Mouse (Mus musculus): ENCODE results near the gene Hcn2.
A peak's percentile ranks its signal among the peaks of the same experiment; 100 is the strongest.

Hcn2 gene

DNA sequence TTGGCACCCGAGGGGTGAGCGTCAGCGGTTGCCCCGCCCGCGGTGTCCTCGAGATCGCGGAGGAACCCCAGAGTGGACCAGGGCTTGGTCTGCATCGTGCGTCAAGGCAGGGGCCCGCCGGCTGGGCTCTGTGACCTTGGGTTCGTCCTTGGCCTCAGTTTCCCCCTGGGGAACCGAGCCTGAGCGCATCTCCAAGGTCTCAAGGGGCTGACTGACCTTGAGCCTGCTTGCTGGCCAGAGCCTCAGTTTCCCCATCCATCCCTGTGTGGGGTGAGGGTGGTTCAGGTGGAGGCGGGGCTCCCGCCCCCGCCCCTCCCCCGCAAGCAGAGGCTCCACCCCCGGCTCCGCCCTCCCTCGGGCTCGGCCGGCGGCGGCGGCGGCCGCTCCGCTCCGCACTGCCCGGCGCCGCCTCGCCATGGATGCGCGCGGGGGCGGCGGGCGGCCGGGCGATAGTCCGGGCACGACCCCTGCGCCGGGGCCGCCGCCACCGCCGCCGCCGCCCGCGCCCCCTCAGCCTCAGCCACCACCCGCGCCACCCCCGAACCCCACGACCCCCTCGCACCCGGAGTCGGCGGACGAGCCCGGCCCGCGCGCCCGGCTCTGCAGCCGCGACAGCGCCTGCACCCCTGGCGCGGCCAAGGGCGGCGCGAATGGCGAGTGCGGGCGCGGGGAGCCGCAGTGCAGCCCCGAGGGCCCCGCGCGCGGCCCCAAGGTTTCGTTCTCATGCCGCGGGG is at the start of gene Hcn2:
Hcn2 (plus strand) TSS at position 381 of the 734 bp plus-strand sequence.
- no peak for DNase-seq (ENCODE audit: low spot score in 2 of 2)

DNA sequence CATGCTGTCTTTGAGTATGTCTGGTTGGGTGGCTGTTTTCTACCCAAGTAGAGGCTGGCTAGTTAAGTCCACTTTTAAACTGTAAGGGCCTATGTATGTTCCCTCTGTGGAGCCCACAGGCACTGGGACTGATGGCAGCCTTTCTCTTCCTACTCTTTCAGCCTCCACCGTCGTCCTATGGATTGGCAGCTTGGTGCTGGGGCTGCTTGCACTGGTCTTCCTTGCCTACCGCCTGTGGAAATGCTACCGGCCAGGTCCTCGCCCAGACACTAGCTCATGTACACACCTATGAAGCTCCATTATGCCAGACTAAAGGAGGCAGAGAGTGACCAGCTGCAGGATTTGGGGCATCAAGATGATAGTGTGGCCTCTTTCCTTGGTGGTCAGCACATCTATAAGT is 48.4 kb upstream of the Hcn2 start:
- no peak for DNase-seq (ENCODE audit: low spot score in 2 of 2)

DNA sequence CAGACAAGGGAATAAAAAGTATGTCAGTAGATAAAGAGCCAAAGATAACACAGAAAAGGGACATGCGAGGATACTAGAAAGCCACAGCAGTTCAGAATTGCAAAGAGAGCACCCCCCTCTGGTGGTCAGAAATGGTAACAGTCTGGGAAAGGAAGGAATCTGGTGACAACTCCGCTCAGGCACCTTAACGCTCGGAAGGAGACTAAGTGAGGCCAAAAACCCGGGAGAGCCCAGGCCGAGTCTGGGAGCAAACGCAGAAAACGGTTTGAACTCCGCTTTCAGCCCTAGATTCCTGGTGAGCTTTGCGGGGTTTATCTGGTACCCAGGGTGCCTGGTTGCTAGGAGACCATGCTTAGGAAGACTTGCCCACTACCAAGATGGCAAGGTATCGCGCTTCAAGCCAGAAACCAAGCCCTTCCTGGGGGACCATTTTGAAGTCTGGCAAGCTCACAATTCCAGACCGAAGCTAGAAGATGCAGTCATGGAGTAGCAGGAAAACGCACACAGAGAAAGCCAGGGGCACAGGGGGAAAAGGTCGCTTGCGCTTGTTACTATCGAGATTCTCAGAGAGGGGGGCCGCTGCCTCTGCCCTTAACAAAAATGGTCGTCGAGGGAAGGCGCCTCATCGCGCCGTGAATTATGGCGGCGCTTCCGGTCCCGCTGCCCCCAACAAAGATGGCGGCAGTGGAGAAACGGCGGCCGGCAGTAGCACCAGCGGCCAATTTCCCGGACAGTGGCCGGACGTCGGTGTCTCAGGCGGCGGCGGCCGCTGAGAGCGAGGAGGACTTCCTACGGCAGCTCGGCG is 47.5 kb upstream of the Hcn2 start, which contains the start of gene Tpgs1:
Tpgs1 (plus strand) TSS at position 599 of the 805 bp plus-strand sequence.
- peak; percentile 80 to 91 for DNase-seq (ENCODE audit: low spot score in 2 of 2)

DNA sequence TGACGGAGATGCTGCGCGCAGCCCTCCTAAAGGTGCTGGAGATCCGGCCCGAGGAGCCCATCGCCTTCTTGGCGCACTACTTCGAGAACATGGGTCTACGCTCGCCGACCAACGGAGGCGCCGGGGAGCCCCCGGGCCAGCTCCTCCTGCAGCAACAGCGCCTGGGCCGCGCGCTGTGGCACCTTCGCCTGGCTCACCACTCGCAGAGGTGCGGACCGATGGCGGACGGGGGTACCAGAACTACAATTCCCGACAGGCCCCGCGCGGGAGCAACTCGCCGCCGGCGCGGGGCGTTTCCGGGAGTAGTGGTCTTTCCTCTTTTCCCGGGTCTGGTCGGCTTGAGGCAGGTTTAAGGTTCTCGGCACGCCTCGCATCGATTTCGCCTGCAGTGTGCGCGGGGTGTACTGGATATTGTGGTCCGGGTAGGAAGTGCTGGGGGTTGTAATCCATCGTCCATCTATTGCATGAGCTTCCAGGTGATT is 46.8 kb upstream of the Hcn2 start:
- DNase-seq (ENCODE audit: low spot score in 2 of 2), result peak; percentile 67 to 77

DNA sequence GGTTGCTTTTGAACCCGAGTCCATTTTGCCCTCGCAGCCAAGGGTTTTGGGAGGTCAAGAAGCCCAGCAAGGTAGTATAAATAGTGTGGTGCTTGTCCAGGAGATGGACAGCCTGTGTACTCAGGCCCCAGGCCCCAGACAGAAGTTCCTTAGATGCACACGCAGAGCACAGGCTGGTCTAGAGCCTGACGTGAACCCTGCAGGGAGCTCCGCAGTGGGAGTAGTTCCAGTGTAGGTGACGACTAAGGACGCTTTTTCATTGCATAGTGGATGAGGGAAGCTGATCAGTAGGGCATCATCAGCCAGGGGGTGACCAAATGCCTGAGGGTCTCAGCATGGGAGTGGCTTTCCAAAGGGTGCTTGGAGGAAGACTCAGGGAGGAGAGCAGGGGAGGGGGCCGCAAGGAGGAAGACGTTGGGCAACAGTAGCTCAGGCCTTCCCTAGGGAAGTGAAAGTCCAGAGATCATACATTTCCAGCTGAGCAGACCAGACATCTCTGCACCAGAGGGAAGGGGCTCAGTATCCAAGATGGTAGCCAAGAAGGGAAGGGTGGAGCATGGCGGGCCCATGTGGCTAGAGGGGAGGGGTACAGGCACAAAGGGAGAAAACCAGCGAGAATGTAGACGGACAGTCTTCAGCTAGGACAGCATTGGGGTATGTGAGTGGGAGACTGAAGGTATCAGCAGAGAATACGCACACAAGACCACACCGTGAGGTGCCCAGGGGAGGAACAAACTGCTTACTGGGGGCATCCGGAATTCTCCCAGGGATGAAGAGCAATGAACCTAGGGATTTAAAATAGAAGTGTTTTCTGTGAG is 46.2 kb upstream of the Hcn2 start:
- DNase-seq (ENCODE audit: low spot score in 2 of 2), result no peak

DNA sequence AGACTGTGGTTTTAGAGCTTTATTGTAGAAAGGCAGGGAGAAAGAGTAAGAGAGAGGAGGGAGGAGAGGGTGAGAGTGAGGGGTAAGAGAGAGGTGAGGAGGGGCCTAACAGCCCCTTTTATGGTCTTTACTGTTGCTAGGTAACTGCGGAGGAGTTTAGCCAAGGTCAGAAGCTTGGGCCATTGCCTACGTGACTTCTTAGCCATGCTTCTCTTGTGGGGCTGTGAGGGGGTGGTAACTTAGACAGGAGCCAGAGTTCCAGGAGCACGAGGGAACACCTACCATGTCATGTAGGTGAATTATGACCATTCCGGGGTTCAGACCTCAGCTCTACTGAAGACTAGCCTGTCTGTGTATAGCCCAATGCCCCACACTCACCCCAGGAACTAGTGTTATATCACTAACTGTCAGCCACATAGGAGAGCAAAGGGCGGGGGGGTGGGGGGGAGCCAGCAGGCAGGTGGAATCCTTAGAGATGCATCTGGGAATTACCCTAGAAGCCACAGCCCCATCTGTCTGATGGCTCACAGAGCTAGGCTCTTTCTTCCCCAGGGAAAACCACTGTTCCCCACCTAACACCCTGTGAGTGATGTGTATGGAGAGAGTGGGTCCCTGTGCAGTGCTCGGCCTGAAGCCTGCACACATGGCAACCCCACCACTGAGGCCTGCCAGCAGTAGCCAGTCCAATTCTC is 44.9 kb upstream of the Hcn2 start:
- DNase-seq (ENCODE audit: low spot score in 2 of 2), result no peak

DNA sequence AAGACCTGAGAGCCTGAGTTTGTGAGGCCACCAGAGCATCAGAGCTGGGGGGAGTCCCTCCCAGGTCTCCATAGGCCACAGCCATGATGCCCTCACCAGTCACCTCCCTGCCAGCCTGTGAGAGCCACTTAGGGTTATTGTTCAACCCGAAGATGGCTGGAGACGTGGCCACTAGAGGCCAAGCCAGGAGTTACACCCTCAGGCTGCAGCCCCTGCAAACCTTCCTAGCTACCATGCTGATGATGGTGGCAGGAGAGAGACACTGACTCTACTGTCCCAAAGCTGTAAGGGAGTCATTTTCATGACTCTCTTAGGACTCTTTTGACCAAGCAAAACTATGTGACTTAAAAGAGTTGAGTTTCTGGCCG is 44.4 kb upstream of the Hcn2 start:
- no peak for DNase-seq (ENCODE audit: low spot score in 2 of 2)

DNA sequence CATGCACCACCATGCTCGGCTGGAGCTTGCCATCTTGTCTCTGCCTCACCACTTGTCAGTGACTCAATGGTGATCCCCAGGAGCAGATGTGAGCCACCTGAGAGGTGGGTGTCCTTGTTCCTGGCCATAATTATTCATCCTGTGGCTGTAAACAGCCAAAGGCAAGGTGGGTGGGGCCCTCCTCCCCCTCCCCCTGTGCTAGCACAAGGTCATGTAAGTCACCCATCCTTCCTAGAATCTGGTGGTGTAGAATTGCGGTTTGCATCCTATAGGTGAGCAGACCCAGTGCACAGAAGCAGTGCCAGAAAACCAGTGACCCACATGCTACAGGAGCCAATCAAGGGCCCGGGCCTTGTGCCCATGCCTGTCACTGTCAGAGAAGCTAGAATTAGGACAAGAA is 43.4 kb upstream of the Hcn2 start:
- DNase-seq (ENCODE audit: low spot score in 2 of 2), result no peak

DNA sequence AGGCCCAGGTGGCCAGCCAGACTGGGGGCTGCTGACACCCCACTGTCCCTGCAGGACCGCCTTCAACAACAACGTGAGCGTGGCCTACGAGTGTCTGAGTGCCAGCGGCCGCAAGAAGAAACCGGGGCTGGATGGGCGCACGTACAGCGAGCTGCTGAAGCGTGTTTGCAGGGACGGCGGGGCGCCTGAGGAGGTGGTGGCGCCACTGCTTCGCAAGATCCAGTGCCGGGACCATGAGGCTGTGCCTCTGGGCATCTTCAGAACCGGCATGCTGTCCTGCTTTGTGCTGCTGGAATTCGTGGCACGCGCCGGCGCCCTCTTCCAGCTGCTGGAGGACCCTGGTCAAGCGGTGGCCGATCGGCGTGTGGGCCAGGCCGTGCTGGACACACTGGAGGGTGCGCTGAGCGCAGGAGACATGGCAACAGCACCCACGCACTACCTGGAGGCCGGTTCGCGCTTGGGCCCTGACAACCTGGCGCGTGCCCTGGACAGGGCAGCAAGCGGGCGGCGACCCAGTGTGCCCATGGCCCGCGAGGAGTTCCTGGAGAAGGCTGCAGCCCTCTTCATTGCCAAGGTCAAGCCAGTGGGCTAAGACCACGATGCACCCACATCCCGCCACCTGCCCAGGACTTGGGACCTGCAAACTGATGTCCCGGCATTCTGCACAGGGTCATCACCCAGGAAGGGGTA is 40.9 kb upstream of the Hcn2 start:
- DNase-seq (ENCODE audit: low spot score in 2 of 2), result no peak

DNA sequence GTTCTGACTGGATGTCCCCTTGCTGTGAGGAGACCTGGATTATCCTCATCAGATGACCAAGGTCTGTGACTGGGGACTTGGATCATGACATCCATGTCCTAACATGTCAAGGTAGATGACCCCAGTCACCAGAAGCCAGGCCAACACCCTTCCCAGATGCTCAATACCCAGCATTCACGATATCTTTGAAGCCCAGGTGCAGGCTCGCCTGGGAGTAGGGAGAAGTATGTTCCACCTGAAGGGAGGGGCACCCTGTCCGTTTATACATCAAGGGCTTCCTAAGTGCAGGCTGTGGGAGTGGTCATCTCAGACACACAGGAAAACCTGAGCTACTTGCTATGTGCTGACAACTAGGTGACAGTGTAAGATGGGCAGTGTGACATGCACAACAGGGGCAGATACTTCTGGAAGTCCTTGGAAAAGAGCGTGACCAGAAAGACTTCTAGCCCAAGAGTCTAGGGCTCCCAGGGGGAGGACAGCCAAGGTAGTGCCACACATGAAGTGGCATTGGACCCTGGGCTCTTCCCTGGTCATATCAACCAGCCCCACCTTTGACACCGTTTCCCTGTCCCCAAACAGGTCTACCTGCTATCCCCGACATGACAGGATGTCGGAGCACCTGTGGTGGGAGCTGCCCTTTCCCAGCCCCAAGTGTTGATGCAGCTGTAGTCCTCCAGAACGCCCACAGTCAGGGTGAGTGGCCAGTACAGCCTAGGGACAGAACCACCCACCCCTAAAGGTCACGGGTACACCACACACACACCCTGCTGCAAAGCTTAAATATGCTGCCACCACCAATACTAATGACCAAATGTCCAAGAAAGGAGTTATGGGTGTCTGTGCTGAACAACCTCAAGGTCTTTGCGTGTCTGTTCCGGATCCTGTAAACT is 35.6 kb upstream of the Hcn2 start:
- no peak for DNase-seq (ENCODE audit: low spot score in 2 of 2)

DNA sequence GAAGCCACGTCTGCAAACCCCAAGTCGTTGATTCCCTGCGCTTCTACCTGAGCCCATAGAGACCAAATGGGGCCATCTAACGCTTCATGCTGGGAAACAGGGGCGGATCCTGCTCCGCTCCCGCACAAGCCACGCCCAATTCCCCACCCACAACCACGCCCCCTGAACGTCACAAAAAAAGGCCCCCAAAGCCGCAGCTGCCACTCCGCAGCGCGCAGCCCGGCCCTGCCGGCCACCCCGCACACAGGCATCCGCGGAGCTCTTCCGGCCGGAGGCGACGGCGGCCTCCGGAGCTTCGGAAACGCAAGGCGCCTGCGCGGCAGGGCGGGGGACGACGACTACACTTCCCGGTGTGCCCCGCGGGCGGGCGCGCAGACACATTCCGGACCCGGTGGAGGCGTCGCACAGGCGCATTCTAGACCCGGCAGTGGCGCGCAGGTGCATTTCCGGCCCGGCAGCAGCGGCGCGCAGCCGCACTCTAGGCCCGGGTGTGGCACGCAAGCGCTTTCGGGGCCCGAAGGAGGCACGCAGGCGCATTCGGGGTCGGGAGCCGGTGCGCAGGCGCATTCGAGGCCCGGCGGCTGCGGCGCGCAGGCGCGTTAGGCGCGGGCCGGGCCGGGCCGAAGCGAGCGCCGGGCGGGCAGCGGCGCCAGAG is 34.7 kb upstream of the Hcn2 start, which contains the start of gene Cdc34:
Cdc34 (plus strand) TSS at position 605 of the 655 bp plus-strand sequence.
- peak; percentile 97 to 99 for DNase-seq (ENCODE audit: low spot score in 2 of 2)

DNA sequence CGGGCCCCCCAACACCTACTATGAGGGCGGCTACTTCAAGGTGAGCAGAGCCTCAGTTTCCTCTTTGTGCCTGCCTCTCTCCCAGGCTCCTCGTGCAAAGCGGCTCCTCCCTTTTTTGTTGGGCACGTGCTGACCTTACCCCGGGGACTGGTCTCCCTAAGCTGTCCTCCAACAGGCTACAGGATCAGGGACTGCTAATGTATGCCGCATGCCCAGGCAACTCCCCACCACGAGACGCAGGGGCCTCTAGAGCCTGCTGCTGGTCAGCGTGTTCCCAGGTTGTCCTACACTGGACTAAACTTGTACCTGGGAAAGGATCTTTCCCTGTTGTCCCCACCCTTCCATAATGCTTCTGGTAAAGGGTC is 33.9 kb upstream of the Hcn2 start:
- DNase-seq (ENCODE audit: low spot score in 2 of 2), result no peak

DNA sequence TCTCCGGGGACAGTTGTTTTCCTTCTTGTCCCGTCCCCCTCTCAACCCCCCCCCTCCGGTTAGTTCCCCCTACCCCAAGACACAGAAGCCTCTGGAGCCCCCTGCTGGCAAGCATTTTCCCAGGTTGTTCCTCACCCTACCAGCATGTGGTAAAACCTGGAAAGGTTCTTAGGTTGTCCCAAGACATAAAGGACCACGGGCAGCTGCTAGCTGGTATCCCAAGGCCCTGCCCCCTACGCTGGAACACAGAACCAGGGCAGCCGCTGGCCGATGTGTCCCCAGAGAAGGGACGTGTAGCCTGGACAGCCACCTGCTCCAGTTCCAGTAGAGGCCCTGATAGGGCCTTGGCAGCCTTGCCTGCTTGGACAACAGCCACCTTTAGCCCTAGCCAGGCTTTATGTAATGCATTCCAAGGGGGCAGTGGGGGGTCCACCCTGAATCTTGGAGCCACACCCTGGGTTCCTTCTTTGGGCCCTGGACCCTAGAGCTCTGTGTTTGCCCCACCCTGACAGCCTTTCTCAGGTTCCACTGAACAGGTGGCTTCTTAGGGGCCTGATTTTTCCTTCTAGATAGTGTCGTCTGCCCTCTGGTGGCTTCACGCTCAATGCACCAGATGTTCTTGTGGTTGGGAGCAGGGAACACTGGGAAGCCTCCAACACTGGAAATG is 33.4 kb upstream of the Hcn2 start:
- DNase-seq (ENCODE audit: low spot score in 2 of 2), result no peak

DNA sequence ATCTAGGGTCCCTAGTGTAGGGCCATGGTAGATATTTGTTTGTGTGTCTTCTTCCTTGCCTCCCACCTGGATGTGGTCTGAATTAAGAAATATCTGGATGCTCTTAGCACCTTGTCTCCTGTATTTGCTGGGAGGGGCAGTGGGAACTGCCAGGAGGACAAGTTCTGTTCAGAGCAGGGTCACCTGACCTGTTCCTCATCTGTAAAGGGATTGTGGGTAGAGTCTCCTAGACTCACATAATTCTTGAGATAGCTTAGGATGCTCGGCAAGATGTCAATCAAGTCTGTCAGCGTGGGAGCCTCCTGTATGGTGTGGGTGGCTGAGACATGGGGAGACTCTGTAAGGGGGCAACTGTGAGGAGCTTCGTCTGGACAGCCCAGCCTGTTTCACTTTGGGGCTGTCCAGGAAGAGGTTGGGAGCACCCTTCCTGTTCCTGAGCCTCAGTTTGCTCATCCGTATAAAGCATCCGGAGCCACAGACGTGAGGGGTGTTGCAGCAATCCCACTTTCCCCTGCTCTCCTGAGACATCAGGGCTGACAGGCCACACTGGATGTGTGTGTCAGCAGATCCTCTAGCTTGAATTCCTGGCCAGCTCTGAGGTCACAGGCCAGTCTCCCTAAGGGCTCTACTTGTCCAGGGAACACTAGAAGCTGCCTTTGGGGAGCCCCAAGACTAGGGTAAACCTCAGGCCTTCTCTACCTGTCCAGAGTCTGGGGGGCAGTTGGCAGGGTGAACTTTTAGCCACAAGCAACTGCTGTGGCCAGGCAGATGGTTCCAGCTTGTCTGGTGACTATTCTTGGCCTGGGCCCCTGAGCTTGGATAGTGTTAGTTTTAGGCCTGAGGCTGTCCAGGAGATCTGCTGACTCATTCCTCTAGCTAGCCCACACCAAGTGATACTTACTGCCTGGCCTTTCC is 32.5 kb upstream of the Hcn2 start:
- no peak for DNase-seq (ENCODE audit: low spot score in 2 of 2)

DNA sequence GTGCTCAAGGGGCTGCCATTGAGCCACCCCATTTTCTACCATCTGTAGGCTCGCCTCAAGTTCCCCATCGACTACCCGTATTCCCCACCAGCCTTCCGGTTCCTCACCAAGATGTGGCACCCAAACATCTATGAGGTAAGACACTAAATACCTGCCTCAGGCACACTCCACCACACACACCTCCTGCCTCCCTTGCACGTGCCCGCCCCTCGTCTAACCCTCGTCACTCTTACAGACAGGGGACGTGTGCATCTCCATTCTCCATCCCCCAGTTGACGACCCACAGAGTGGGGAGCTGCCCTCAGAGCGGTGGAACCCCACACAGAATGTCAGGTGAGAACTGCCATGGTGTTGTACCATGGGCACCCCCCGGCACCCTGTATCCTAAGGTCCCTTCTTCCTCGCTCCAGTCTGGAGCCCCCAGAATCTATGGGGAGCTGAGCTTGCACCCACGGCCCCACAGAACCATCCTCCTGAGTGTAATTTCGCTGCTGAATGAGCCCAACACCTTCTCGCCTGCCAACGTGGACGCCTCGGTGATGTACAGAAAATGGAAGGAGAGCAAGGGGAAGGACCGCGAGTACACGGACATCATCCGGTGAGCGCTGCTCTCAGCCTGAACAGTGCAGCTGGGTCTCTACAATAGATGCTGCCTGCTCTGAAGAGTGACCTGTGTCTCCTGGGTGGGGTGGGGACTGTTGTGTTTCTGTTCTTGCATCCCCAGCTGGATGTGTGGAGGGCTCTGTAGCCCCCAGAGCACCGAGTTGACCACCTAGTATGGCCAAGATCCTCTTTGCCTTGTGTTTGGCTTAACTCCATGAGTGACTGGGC is 31.4 kb upstream of the Hcn2 start:
- DNase-seq (ENCODE audit: low spot score in 2 of 2), result no peak

DNA sequence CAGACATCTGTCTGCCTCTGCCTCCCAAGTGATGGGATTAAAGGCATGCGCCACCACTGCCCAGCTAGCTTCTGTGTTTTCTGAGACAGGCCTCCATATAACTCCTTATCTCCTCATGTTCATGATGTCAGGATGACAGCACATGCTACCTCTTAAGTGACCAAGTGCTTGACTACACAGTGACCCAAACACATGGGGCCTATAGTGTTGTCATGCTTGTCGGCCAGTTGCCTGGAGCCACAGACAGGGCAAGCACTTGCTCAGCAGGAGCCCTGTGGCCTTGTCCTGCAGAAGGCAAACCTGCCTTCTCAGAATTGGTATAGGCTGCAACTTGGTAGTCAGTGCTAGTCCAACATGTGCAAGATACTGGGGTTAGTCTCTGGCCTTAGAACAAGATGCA is 30.2 kb upstream of the Hcn2 start:
- no peak for DNase-seq (ENCODE audit: low spot score in 2 of 2)

DNA sequence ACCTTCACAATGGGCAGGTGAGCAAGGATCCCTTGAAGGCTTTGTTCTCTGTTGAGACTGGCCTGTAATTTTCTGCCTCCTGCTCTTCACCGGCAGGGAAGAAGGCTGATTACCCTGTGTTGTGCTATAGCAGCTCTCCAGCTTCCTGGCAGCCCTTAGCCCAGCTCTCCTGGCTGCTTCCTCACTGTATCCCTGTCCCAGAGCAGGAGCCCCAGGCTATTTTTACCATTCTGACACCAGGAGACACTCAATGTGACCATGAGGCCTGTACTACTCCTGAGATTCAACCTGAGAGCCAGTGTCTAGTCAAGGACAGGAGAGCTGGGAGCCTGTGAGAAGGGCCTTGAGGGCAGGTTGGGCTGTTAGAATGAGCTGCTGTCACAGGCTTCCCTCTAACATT is 29.7 kb upstream of the Hcn2 start:
- DNase-seq (ENCODE audit: low spot score in 2 of 2), result no peak

Measured in urinary bladder, adult 18-20 months (tissue).